Mouse (Mus musculus) cerebellum, adult 8-10 months (tissue): ENCODE measurements around the gene Nckap1.
"Not testable (repeated sequence)": the region's sequence is repeated elsewhere in the genome, so short reads cannot be mapped to it uniquely, and the experiment has no call there.

ENCODE experiments used
- DNase-seq: peaks from one replicate; pipeline ENCODE4 v3.0.0; 2022

The Nckap1 gene

GRCm38 (mm10) chr2:80559655-80560054, 21.5 kb downstream of the Nckap1 start:
- DNase-seq: no peak

- DNase-seq: no peak
Measured at GRCm38 (mm10) chr2:80554442-80554841, 26.7 kb downstream of the Nckap1 start.

GRCm38 (mm10) chr2:80549704-80550103, 31.5 kb downstream of the Nckap1 start:
- DNase-seq: no peak

GRCm38 (mm10) chr2:80547901-80548300, 33.3 kb downstream of the Nckap1 start:
- DNase-seq: no peak

GRCm38 (mm10) chr2:80542801-80543200, 38.4 kb downstream of the Nckap1 start:
- DNase-seq: no peak

- DNase-seq: no peak
Measured at GRCm38 (mm10) chr2:80537156-80537555, 44.0 kb downstream of the Nckap1 start.

- DNase-seq: no peak
Measured at GRCm38 (mm10) chr2:80536608-80537007, 44.6 kb downstream of the Nckap1 start.

GRCm38 (mm10) chr2:80524275-80524674, 56.9 kb downstream of the Nckap1 start:
- DNase-seq: no peak

- DNase-seq: no peak
Measured at GRCm38 (mm10) chr2:80506051-80506802, 75.0 kb downstream of the Nckap1 start.

GRCm38 (mm10) chr2:80502132-80502531, 79.0 kb downstream of the Nckap1 start:
- DNase-seq: no peak

GRCm38 (mm10) chr2:80495304-80495703, 85.9 kb downstream of the Nckap1 start:
- not testable (repeated sequence) for DNase-seq

- DNase-seq: no peak
Measured at GRCm38 (mm10) chr2:80486851-80487250, 94.3 kb downstream of the Nckap1 start.

GRCm38 (mm10) chr2:80484951-80485350, 96.2 kb downstream of the Nckap1 start:
- DNase-seq: peak; percentile 48

- DNase-seq: no peak
Measured at GRCm38 (mm10) chr2:80475831-80476230, 105.3 kb downstream of the Nckap1 start.

- no peak for DNase-seq
Measured at GRCm38 (mm10) chr2:80474247-80474796, 106.9 kb downstream of the Nckap1 start.

- no peak for DNase-seq
Measured at GRCm38 (mm10) chr2:80465991-80466821, 115.0 kb downstream of the Nckap1 start.

GRCm38 (mm10) chr2:80461827-80462226, 119.4 kb downstream of the Nckap1 start:
- no peak for DNase-seq
